Mouse (Mus musculus): Measurements from ENCODE around the gene Sos2.
"Not testable (repeated sequence)": the region's sequence is repeated elsewhere in the genome, so short reads cannot be mapped to it uniquely, and the experiment has no call there.

DNA sequence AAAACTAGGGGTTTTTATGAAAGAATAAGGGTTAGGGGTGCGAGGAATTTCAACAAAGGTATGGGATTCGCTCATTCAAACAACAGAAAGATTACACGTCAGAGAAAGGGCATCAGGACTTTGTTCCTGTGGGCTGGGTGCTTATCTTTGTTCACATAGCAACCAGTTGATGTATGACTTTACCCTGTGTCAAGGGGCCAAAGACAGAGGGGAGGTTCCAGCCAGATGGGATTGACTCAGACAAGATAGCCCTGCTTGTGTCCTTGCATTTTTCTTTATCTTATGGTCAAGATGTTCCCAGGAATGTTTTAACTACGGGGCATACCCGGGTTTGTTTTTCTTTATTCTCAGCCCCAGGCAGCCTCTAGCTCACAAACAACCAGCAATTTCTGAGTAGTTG is 63.1 kb downstream of the Sos2 start:
- TF ChIP-seq USF1 (IDR thresholded peaks at IDR 0.05; ENCODE audit: low read depth, low read length); TAL1 (IDR thresholded peaks at IDR 0.05; ENCODE audit: low read length); CTCF (IDR thresholded peaks at IDR 0.05 in 2 of 3, conservative IDR thresholded peaks at IDR 0.05 in 1 of 3; ENCODE audit: control insufficient read depth in 1 of 3, insufficient read depth in 1 of 3, low read depth in 2 of 3, low read length in 3 of 3, poor library complexity in 1 of 3, severe bottlenecking in 1 of 3); NELFE (IDR thresholded peaks at IDR 0.05; ENCODE audit: low read depth, low read length): not testable (repeated sequence)
